Comparison of ENCODE assay signal across 13 mouse cellular contexts in genomic region chr19:37378816-37379215, GRCm38 (mm10). TPM values are rescaled to one million over a fixed set of nuclear protein-coding genes. Genes with fewer than 3 reads are reported as not detected.
DNase-seq lines count a peak whose midpoint lies in the region; ATAC-seq and TF ChIP-seq lines count a peak whose summit lies in the region.
"Had no signal": no experiment of that assay in that cellular context is flagged by ENCODE, and none has a peak within 500 bp of the region (broad histone marks: within the 10 kb centered on the region; RNA-seq: fewer than 3 reads in every experiment).

No protein-coding gene starts in this region.

- H3K36me3 ChIP-seq in heart, embryonic 16.5 days (ENCODE audit: control insufficient read depth, insufficient read depth) = no peaks in the 10 kb centered on the region
- peaks cover 12% of the 10 kb centered on the region for H3K36me3 ChIP-seq in megakaryocyte, embryonic 14.5 days (replicated peaks; ENCODE audit: low read length)
- H3K36me3 ChIP-seq in liver, embryonic 13.5 days = peaks cover 49% of the 10 kb centered on the region

- H3K9ac ChIP-seq in heart, embryonic 16.5 days (ENCODE audit: low read length) = no peak overlapping the region
- H3K9ac ChIP-seq in liver, embryonic 13.5 days = peak overlapping the region; percentile 98

- no peak for DNase-seq in heart, adult 9 months (ENCODE audit: low spot score in 2 of 2)
- no peak for DNase-seq in liver, embryonic 13.5 days
- DNase-seq in cerebellum, postnatal 4 days (ENCODE audit: low spot score in 2 of 2) = no peak
- DNase-seq: kidney, adult 9 months; thymus, adult 2 months had no signal

- 86% methylated on average over 6 of the region's 6 CpGs for WGBS in heart, embryonic 16.5 days
- WGBS in bone marrow, adult 2 months = 79% methylated on average over 6 of the region's 6 CpGs
- 84% methylated on average over 6 of the region's 6 CpGs for WGBS in liver, embryonic 13.5 days (ENCODE audit: insufficient replicate concordance)

- H3K4me1 ChIP-seq in heart, embryonic 16.5 days (ENCODE audit: control insufficient read depth, insufficient read depth, low read length) = peaks cover 17% of the 10 kb centered on the region
- H3K4me1 ChIP-seq in megakaryocyte, embryonic 14.5 days = peaks cover 54% of the 10 kb centered on the region
- H3K4me1 ChIP-seq in bone marrow, adult 2 months (ENCODE audit: control insufficient read depth, insufficient read depth, low read length) = no peaks in the 10 kb centered on the region; the same call in 1 of the 2 replicates
- peaks cover 57% of the 10 kb centered on the region for H3K4me1 ChIP-seq in liver, embryonic 13.5 days (replicated peaks)

- H3K27ac ChIP-seq in heart, embryonic 16.5 days (ENCODE audit: low read length) = no peak overlapping the region
- no peak overlapping the region for H3K27ac ChIP-seq in bone marrow, adult 2 months (ENCODE audit: control insufficient read depth, insufficient read depth, low read depth, low read length, poor library complexity)
- H3K27ac ChIP-seq in liver, embryonic 13.5 days = peak overlapping the region; percentile 36; the same call in 1 of the 2 replicates
- H3K27ac ChIP-seq: heart, embryonic 10.5 days; left cerebral cortex, adult 2 months; macrophage had no signal

- peak overlapping the region; percentile 8; the same call in 1 of the 2 replicates for H3K4me2 ChIP-seq in heart, embryonic 16.5 days (ENCODE audit: low read depth, low read length)
- H3K4me2 ChIP-seq in liver, embryonic 13.5 days = peak overlapping the region; percentile 85

- no peaks in the 10 kb centered on the region for H3K27me3 ChIP-seq in heart, embryonic 16.5 days (ENCODE audit: control insufficient read depth, insufficient read depth, low read length)
- H3K27me3 ChIP-seq in megakaryocyte, embryonic 14.5 days (replicated peaks) = no peaks in the 10 kb centered on the region
- H3K27me3 ChIP-seq in liver, embryonic 13.5 days = no peaks in the 10 kb centered on the region

- no peak for ATAC-seq in heart, embryonic 16.5 days (replicated peaks; ENCODE audit: extremely low read depth, insufficient read depth, low FRiP score)
- no peak for ATAC-seq in megakaryocyte, adult 5-6 weeks (ENCODE audit: poor library complexity, severe bottlenecking)
- ATAC-seq in liver, embryonic 13.5 days (ENCODE audit: low read depth) = no peak
- no peak for ATAC-seq in CD4-positive, CD25-positive, alpha-beta regulatory T cell, adult 4 months

- TF ChIP-seq POLR2A in bone marrow, adult 2 months (IDR thresholded peaks at IDR 0.05; ENCODE audit: borderline replicate concordance, control insufficient read depth, low read depth, low read length) = no peak

- no peaks in the 10 kb centered on the region for H3K9me3 ChIP-seq in heart, embryonic 16.5 days (replicated peaks; ENCODE audit: control insufficient read depth, low read length)
- H3K9me3 ChIP-seq in megakaryocyte, embryonic 14.5 days = no peaks in the 10 kb centered on the region
- no peaks in the 10 kb centered on the region for H3K9me3 ChIP-seq in liver, embryonic 13.5 days (replicated peaks)
- H3K9me3 ChIP-seq: heart, embryonic 10.5 days had no signal

- TF ChIP-seq CTCF in bone marrow, adult 2 months (IDR thresholded peaks at IDR 0.05; ENCODE audit: control insufficient read depth, insufficient read depth, low read length) = no peak

- H3K4me3 ChIP-seq in heart, embryonic 16.5 days (ENCODE audit: low read length) = no peak overlapping the region
- peak overlapping the region; percentile 80 for H3K4me3 ChIP-seq in megakaryocyte, embryonic 14.5 days (replicated peaks)
- H3K4me3 ChIP-seq in bone marrow, adult 2 months (replicated peaks; ENCODE audit: control insufficient read depth, low read depth, low read length) = peak overlapping the region; percentile 30
- H3K4me3 ChIP-seq in liver, embryonic 13.5 days (replicated peaks) = peak overlapping the region; percentile 93
- H3K4me3 ChIP-seq: heart, embryonic 10.5 days; left cerebral cortex, adult 2 months had no signal

RNA-seq across cellular contexts. Expression of gene Kif11, which starts 2.6 kb away (rescaled TPM):
- 43.7 and 51.5 TPM in 2 replicates for polyA plus RNA-seq in heart, embryonic 16.5 days (2015; fragmentation: Nextera tagmentation; extraction: Ambion mirVana)
- 1.2 and 1.7 TPM in 2 replicates for polyA plus RNA-seq in megakaryocyte, embryonic 14.5 days (2012; ENCODE audit: insufficient read depth, low replicate concordance)
- total RNA-seq in megakaryocyte, adult 5-6 weeks (2015) = 128 and 136 TPM in 2 replicates
- 223 and 233 TPM in 2 replicates for total RNA-seq in megakaryocyte, adult 5-6 weeks (2017)
- polyA plus RNA-seq in bone marrow, adult 2 months (2011; ENCODE audit: insufficient read depth, insufficient read length, low replicate concordance, missing spikeins) = 35.6 and 50.2 TPM in 2 replicates
- 50.8 and 65.4 TPM in 2 replicates for polyA plus RNA-seq in liver, embryonic 13.5 days (2015; fragmentation: Nextera tagmentation; extraction: Ambion mirVana)
- polyA plus RNA-seq in CD4-positive, CD25-positive, alpha-beta regulatory T cell, adult 4 months (2017; shearing (Covaris generic)) = 1 to 10 TPM; 3.0 to 6.9 TPM

RNA-seq across cellular contexts. Expression of gene Ide, which starts 41.2 kb away (rescaled TPM):
- 81.9 and 85.6 TPM in 2 replicates for polyA plus RNA-seq in heart, embryonic 16.5 days (2015; fragmentation: Nextera tagmentation; extraction: Ambion mirVana)
- polyA plus RNA-seq in megakaryocyte, embryonic 14.5 days (2012; ENCODE audit: insufficient read depth, low replicate concordance) = 4.4 TPM in 1 of 2 replicates, not detected in the other
- total RNA-seq in megakaryocyte, adult 5-6 weeks (2015) = 41.2 and 47.1 TPM in 2 replicates
- total RNA-seq in megakaryocyte, adult 5-6 weeks (2017) = 32.2 and 45.0 TPM in 2 replicates
- polyA plus RNA-seq in bone marrow, adult 2 months (2011; ENCODE audit: insufficient read depth, insufficient read length, low replicate concordance, missing spikeins) = 5.6 and 11.1 TPM in 2 replicates
- 31.1 and 44.4 TPM in 2 replicates for polyA plus RNA-seq in liver, embryonic 13.5 days (2015; fragmentation: Nextera tagmentation; extraction: Ambion mirVana)
- polyA plus RNA-seq in CD4-positive, CD25-positive, alpha-beta regulatory T cell, adult 4 months (2017; shearing (Covaris generic)) = 10 to 100 TPM; 56.0 to 64.4 TPM

RNA-seq across cellular contexts. Expression of gene Hhex, which starts 55.8 kb away (rescaled TPM):
- polyA plus RNA-seq in heart, embryonic 16.5 days (2015; fragmentation: Nextera tagmentation; extraction: Ambion mirVana) = 13.0 and 13.1 TPM in 2 replicates
- polyA plus RNA-seq in megakaryocyte, embryonic 14.5 days (2012; ENCODE audit: insufficient read depth, low replicate concordance) = 42.5 and 99.2 TPM in 2 replicates
- total RNA-seq in megakaryocyte, adult 5-6 weeks (2015) = 113 and 118 TPM in 2 replicates
- 26.5 and 34.9 TPM in 2 replicates for total RNA-seq in megakaryocyte, adult 5-6 weeks (2017)
- 11.0 and 19.3 TPM in 2 replicates for polyA plus RNA-seq in bone marrow, adult 2 months (2011; ENCODE audit: insufficient read depth, insufficient read length, low replicate concordance, missing spikeins)
- 27.8 and 34.4 TPM in 2 replicates for polyA plus RNA-seq in liver, embryonic 13.5 days (2015; fragmentation: Nextera tagmentation; extraction: Ambion mirVana)
- polyA plus RNA-seq in CD4-positive, CD25-positive, alpha-beta regulatory T cell, adult 4 months (2017; shearing (Covaris generic)) = under 1 TPM; 0.16 to 0.39 TPM
